Mouse (Mus musculus) stomach, embryonic 15.5 days (tissue): ENCODE data around the gene Zfp239. TPM values are rescaled to one million over a fixed set of nuclear protein-coding genes. Genes with fewer than 3 reads are reported as not detected.

Experiments
- ATAC-seq: fragments of 200-750 bp; cut with Nextera tagmentation; 2 replicates; pipeline ENCODE4 v1.8.0; 2017; ENCODE audit warnings: low read depth, moderate number of reproducible peaks, moderate TSS enrichment; ENCODE audit not compliant: insufficient read depth, low FRiP score
- H3K27ac ChIP-seq: fragments of 300-500 bp; sonication (generic); 2 replicates; pipeline ENCODE4 v1.5.1; 2015; ENCODE audit warnings: mild to moderate bottlenecking, inconsistent platforms
- H3K27me3 ChIP-seq: fragments of 300-500 bp; sonication (generic); replicated peaks from 2 replicates; pipeline ENCODE4 v1.6.1; 2015; ENCODE audit warnings: inconsistent platforms
- H3K36me3 ChIP-seq: fragments of 300-500 bp; sonication (generic); 2 replicates; pipeline ENCODE4 v1.6.1; 2015; ENCODE audit warnings: inconsistent platforms
- H3K4me1 ChIP-seq: fragments of 300-500 bp; sonication (generic); 2 replicates; pipeline ENCODE4 v1.6.1; 2015; ENCODE audit warnings: inconsistent platforms
- H3K4me2 ChIP-seq: fragments of 300-500 bp; sonication (generic); 2 replicates; pipeline ENCODE4 v1.6.1; 2015; ENCODE audit warnings: mild to moderate bottlenecking, inconsistent platforms
- H3K4me3 ChIP-seq: fragments of 300-500 bp; sonication (generic); replicated peaks from 2 replicates; pipeline ENCODE4 v1.5.1; 2015; ENCODE audit warnings: inconsistent platforms
- H3K9ac ChIP-seq: fragments of 300-500 bp; sonication (generic); 2 replicates; pipeline ENCODE4 v1.6.1; 2015; ENCODE audit warnings: inconsistent platforms
- H3K9me3 ChIP-seq: fragments of 300-500 bp; sonication (generic); 2 replicates; pipeline ENCODE4 v1.6.1; 2016; ENCODE audit warnings: inconsistent platforms
- WGBS: fragments of 180-500 bp; shearing (Covaris S2); methylation state at CpG from one replicate; pipeline ENCODE4 v1.1.7; 2015; 5-methylcytosine and 5-hydroxymethylcytosine counted together
- polyA plus RNA-seq: library from polyadenylated mRNA; unstranded; fragments of >200 nt; fragmentation: Nextera tagmentation; extraction: Ambion mirVana; gene quantifications from 2 replicates; pipeline ENCODE4 v1.2.1, GENCODE M21; 2015

Gene Zfp239
- polyA plus RNA-seq, 1 experiment from 2014 or later: 6.4 TPM

GRCm38 (mm10) chr6:117916205-117916736 is 54.4 kb downstream of the Zfp239 start:
- 2% methylated on average over 12 of the region's 12 CpGs for WGBS
- Histone ChIP-seq H3K4me1 (peaks cover 14% of the 10 kb centered on the region), H3K9me3 (no peaks in the 10 kb centered on the region), H3K9ac (peak overlapping the region; percentile 81), H3K27me3 (no peaks in the 10 kb centered on the region), H3K4me2 (peak overlapping the region; percentile 68), H3K27ac (peak overlapping the region; percentile 99), H3K4me3 (peak overlapping the region; percentile 69), H3K36me3 (0 out of 2 replicates have a peak, but pooled peaks cover 4% of the 10 kb centered on the region)
- ATAC-seq: no peak

- Histone ChIP-seq H3K4me2 (peak overlapping the region; percentile 68), H3K4me3 (peak overlapping the region; percentile 69), H3K9ac (peak overlapping the region; percentile 81), H3K36me3 (0 out of 2 replicates have a peak, but pooled peaks cover 4% of the 10 kb centered on the region), H3K9me3 (no peaks in the 10 kb centered on the region), H3K27ac (peak overlapping the region; percentile 99), H3K4me1 (peaks cover 14% of the 10 kb centered on the region), H3K27me3 (no peaks in the 10 kb centered on the region)
- peak; percentile 94 for ATAC-seq
- WGBS: under 1% methylated on average over 62 of the region's 62 CpGs
Observed at GRCm38 (mm10) chr6:117916737-117917426, 55.0 kb downstream of the Zfp239 start.

- under 1% methylated on average over 21 of the region's 21 CpGs for WGBS
- H3K4me3 ChIP-seq: peak overlapping the region; percentile 69
- ATAC-seq: peak; percentile 79
- H3K27ac ChIP-seq: peak overlapping the region; percentile 99
- peak overlapping the region; percentile 68 for H3K4me2 ChIP-seq
- H3K36me3 ChIP-seq: 0 out of 2 replicates have a peak, but pooled peaks cover 4% of the 10 kb centered on the region
- peak overlapping the region; percentile 81 for H3K9ac ChIP-seq
- H3K4me1 ChIP-seq: peaks cover 14% of the 10 kb centered on the region
- H3K9me3 ChIP-seq: no peaks in the 10 kb centered on the region
- no peaks in the 10 kb centered on the region for H3K27me3 ChIP-seq
Observed at GRCm38 (mm10) chr6:117917576-117917975, 55.7 kb downstream of the Zfp239 start.

- H3K27ac ChIP-seq: peak overlapping the region; percentile 99
- WGBS: 13% methylated on average over 5 of the region's 5 CpGs
Observed at GRCm38 (mm10) chr6:117918043-117918442, 56.1 kb downstream of the Zfp239 start.

GRCm38 (mm10) chr6:117920659-117921640 is 59.0 kb downstream of the Zfp239 start:
- Histone ChIP-seq H3K9ac (no peak overlapping the region), H3K4me2 (peak overlapping the region; percentile 19; the same call in 1 of the 2 replicates), H3K36me3 (peaks cover 10% of the 10 kb centered on the region; the same call in 1 of the 2 replicates), H3K4me3 (no peak overlapping the region), H3K9me3 (no peaks in the 10 kb centered on the region), H3K27ac (no peak overlapping the region), H3K27me3 (no peaks in the 10 kb centered on the region), H3K4me1 (peaks cover 13% of the 10 kb centered on the region)
- ATAC-seq: no peak
- 54% methylated on average over 3 of the region's 3 CpGs for WGBS

More at GRCm38 (mm10) chr6:117918043-117918442, 56.1 kb downstream of the Zfp239 start:
- Histone ChIP-seq H3K4me1 (peaks cover 14% of the 10 kb centered on the region), H3K36me3 (0 out of 2 replicates have a peak, but pooled peaks cover 4% of the 10 kb centered on the region), H3K4me2 (peak overlapping the region; percentile 68), H3K9ac (peak overlapping the region; percentile 81), H3K27me3 (no peaks in the 10 kb centered on the region), H3K4me3 (peak overlapping the region; percentile 69), H3K9me3 (no peaks in the 10 kb centered on the region)
- ATAC-seq: no peak

GRCm38 (mm10) chr6:117922041-117922440 is 60.1 kb downstream of the Zfp239 start:
- Histone ChIP-seq H3K4me2 (no peak overlapping the region), H3K4me1 (peaks cover 8% of the 10 kb centered on the region), H3K4me3 (no peak overlapping the region), H3K9me3 (no peaks in the 10 kb centered on the region), H3K27me3 (no peaks in the 10 kb centered on the region), H3K9ac (no peak overlapping the region), H3K27ac (no peak overlapping the region), H3K36me3 (peaks cover 16% of the 10 kb centered on the region)
- no peak for ATAC-seq
- WGBS: 83% methylated on average over 3 of the region's 3 CpGs

Other genes with a start within 250 kb of the Zfp239 start
- 96.3 and 98.2 TPM in 2 replicates for gene Zfp637, start 20.9 kb upstream of the Zfp239 start, polyA plus RNA-seq
- 705 and 736 TPM in 2 replicates for gene Hnrnpf, start 38.2 kb downstream of the Zfp239 start, polyA plus RNA-seq
- gene Fxyd4, start 75.6 kb downstream of the Zfp239 start, polyA plus RNA-seq: 2.7 and 2.9 TPM in 2 replicates
- 0.44 and 0.49 TPM in 2 replicates for gene Rasgef1a, start 149.3 kb downstream of the Zfp239 start, polyA plus RNA-seq